16 mouse cellular contexts compared by ENCODE assay signal in the genomic region with DNA sequence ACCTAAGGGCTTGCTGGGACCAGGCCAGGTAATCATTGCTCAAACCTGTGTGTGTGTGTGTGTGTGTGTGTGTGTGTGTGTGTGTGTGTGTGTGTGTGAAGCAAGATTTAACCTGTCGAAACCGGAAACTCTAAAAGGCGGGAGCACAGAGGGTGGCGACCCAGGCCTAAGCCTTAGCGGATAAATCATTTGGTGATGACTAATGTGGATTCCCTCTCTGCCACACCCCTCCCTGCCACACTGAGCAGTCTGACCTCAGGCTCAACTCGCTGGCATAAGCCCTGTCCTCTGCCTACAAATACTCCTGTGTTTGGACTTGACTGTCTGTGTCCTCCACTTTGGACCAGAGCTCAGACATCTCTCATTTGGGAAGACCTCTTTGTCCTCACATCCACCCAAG. TPM values are rescaled to one million over a fixed set of nuclear protein-coding genes. Genes with fewer than 3 reads are reported as not detected.
DNase-seq lines count a peak whose midpoint lies in the region; ATAC-seq and TF ChIP-seq lines count a peak whose summit lies in the region.
"Had no signal": no experiment of that assay in that cellular context is flagged by ENCODE, and none has a peak within 500 bp of the region (broad histone marks: within the 10 kb centered on the region; RNA-seq: fewer than 3 reads in every experiment).

No protein-coding gene starts in this region.

- H3K36me3 ChIP-seq in liver, adult 2 months (ENCODE audit: control insufficient read depth, insufficient read depth, low read length) = peaks cover 9% of the 10 kb centered on the region
- H3K36me3 ChIP-seq in liver, embryonic 11.5 days (ENCODE audit: control insufficient read depth, insufficient read depth, low read length) = peaks cover 6% of the 10 kb centered on the region; the same call in 1 of the 2 replicates
- H3K36me3 ChIP-seq in myocyte (ENCODE audit: control insufficient read depth, insufficient read depth) = peaks cover 7% of the 10 kb centered on the region
- peaks cover 11% of the 10 kb centered on the region for H3K36me3 ChIP-seq in hindbrain, postnatal 0 days (ENCODE audit: insufficient read depth, low read length)

- TF ChIP-seq CTCF in liver, adult 2 months (IDR thresholded peaks at IDR 0.05; ENCODE audit: low read depth, low read length) = no peak
- no peak for TF ChIP-seq CTCF in hindbrain, postnatal 0 days (IDR thresholded peaks at IDR 0.05; ENCODE audit: low read depth)

- peaks cover 3% of the 10 kb centered on the region; the same call in 1 of the 2 replicates for H3K4me1 ChIP-seq in liver, adult 2 months (ENCODE audit: control insufficient read depth, insufficient read depth, low read length)
- peaks cover 10% of the 10 kb centered on the region for H3K4me1 ChIP-seq in liver, embryonic 11.5 days (replicated peaks; ENCODE audit: control insufficient read depth, insufficient read depth, low read length)
- 0 out of 2 replicates have a peak, but pooled peaks cover 4% of the 10 kb centered on the region for H3K4me1 ChIP-seq in hindbrain, postnatal 0 days (ENCODE audit: insufficient read depth, low read length)

- no peak for TF ChIP-seq POLR2A in liver, adult 2 months (IDR thresholded peaks at IDR 0.05; ENCODE audit: extremely low read depth, insufficient read depth, low read length)
- TF ChIP-seq POLR2A in myocyte (IDR thresholded peaks at IDR 0.05; ENCODE audit: insufficient read length, low read depth) = peak; percentile 19

- no peaks in the 10 kb centered on the region; the same call in 1 of the 2 replicates for H3K79me2 ChIP-seq in liver, adult 2 months (ENCODE audit: control insufficient read depth, insufficient read depth, low read length)
- H3K79me2 ChIP-seq in myocyte (ENCODE audit: control insufficient read depth, insufficient read depth) = peaks cover 22% of the 10 kb centered on the region

- ATAC-seq in liver, embryonic 11.5 days (replicated peaks; ENCODE audit: low FRiP score) = no peak
- ATAC-seq in hindbrain, postnatal 0 days = no peak
- ATAC-seq: hindbrain, embryonic 16.5 days had no signal

- H3ac ChIP-seq in myocyte (ENCODE audit: control insufficient read depth, insufficient read length) = no peak overlapping the region

- no peaks in the 10 kb centered on the region for H3K27me3 ChIP-seq in liver, adult 2 months (ENCODE audit: control insufficient read depth, insufficient read depth, low read length)
- no peaks in the 10 kb centered on the region for H3K27me3 ChIP-seq in liver, embryonic 11.5 days (replicated peaks; ENCODE audit: control insufficient read depth, insufficient read depth, low read length)
- no peaks in the 10 kb centered on the region for H3K27me3 ChIP-seq in myocyte (ENCODE audit: control insufficient read depth, insufficient read depth, insufficient read length)
- no peaks in the 10 kb centered on the region for H3K27me3 ChIP-seq in hindbrain, postnatal 0 days (ENCODE audit: insufficient read depth, low read length)
- H3K27me3 ChIP-seq: heart, embryonic 15.5 days; kidney, embryonic 15.5 days; midbrain, embryonic 12.5 days; neural tube, embryonic 12.5 days had no signal

- H3K4me3 ChIP-seq in liver, adult 2 months (ENCODE audit: insufficient read depth, low read depth, low read length) = no peak overlapping the region
- H3K4me3 ChIP-seq in liver, embryonic 11.5 days (ENCODE audit: low read depth, low read length) = no peak overlapping the region
- peak overlapping the region; percentile 83 for H3K4me3 ChIP-seq in myocyte
- no peak overlapping the region for H3K4me3 ChIP-seq in hindbrain, postnatal 0 days (ENCODE audit: low read length)
- H3K4me3 ChIP-seq: heart, embryonic 15.5 days; kidney, embryonic 15.5 days; limb, embryonic 10.5 days; midbrain, embryonic 12.5 days; neural tube, embryonic 12.5 days had no signal

- WGBS in liver, adult 2 months = 31% methylated on average over 6 of the region's 6 CpGs
- WGBS in liver, embryonic 11.5 days = 69% methylated on average over 6 of the region's 6 CpGs
- 68% methylated on average over 6 of the region's 6 CpGs for WGBS in hindbrain, postnatal 0 days

- no peak overlapping the region for H3K9ac ChIP-seq in liver, adult 2 months (ENCODE audit: low read depth, low read length)
- H3K9ac ChIP-seq in liver, embryonic 11.5 days (ENCODE audit: low read depth, low read length) = no peak overlapping the region
- no peak overlapping the region for H3K9ac ChIP-seq in hindbrain, postnatal 0 days (replicated peaks; ENCODE audit: low read length)
- H3K9ac ChIP-seq: heart, embryonic 15.5 days; kidney, embryonic 15.5 days; midbrain, embryonic 12.5 days; neural tube, embryonic 12.5 days had no signal

- H3K9me3 ChIP-seq in liver, embryonic 11.5 days (ENCODE audit: control insufficient read depth, low read length) = no peaks in the 10 kb centered on the region
- no peaks in the 10 kb centered on the region for H3K9me3 ChIP-seq in hindbrain, postnatal 0 days (ENCODE audit: low read length)
- H3K9me3 ChIP-seq: heart, embryonic 15.5 days; kidney, embryonic 15.5 days; limb, embryonic 10.5 days; midbrain, embryonic 12.5 days; neural tube, embryonic 12.5 days had no signal

- H3K27ac ChIP-seq in liver, adult 2 months (replicated peaks; ENCODE audit: insufficient read depth, low read depth, low read length) = no peak overlapping the region
- no peak overlapping the region for H3K27ac ChIP-seq in liver, embryonic 11.5 days (ENCODE audit: low read depth, low read length)
- H3K27ac ChIP-seq in hindbrain, postnatal 0 days = no peak overlapping the region
- H3K27ac ChIP-seq: heart, embryonic 15.5 days; limb, embryonic 10.5 days; midbrain, embryonic 12.5 days; neural tube, embryonic 12.5 days had no signal

- no peak overlapping the region for H3K4me2 ChIP-seq in liver, embryonic 11.5 days
- H3K4me2 ChIP-seq in myocyte (ENCODE audit: low read depth) = peak overlapping the region; percentile 84
- H3K4me2 ChIP-seq in hindbrain, postnatal 0 days (ENCODE audit: low read depth, low read length) = no peak overlapping the region
- H3K4me2 ChIP-seq: heart, embryonic 15.5 days had no signal

- peak; percentile 75 to 84 for DNase-seq in adrenal gland, adult (ENCODE audit: inconsistent age in 2 of 2, low spot score in 1 of 2)
- no peak for DNase-seq in adrenal gland, postnatal 25 days
- DNase-seq in liver, adult 2 months (ENCODE audit: extremely low read depth, low read depth, low spot score) = peak; percentile 19
- DNase-seq in liver, embryonic 11.5 days (ENCODE audit: low spot score) = no peak
- peak; percentile 72 for DNase-seq in Muller cell, postnatal 12 days (ENCODE audit: inconsistent ontology term)
- DNase-seq in hindbrain, postnatal 0 days (ENCODE audit: low spot score) = no peak
- no peak for DNase-seq in spleen, postnatal 36 days (ENCODE audit: low spot score in 2 of 2)
- DNase-seq: gastrocnemius, postnatal 10 days; layer of hippocampus, adult 9-11 months had no signal

TF ChIP-seq in myocyte, 11 proteins besides CTCF, POLR2A, EP300 and RAD21:
- TF ChIP-seq TCF3 (IDR thresholded peaks at IDR 0.05; ENCODE audit: insufficient read length, low read depth) = no peak
- TF ChIP-seq POLR2AphosphoS2 (IDR thresholded peaks at IDR 0.05; ENCODE audit: insufficient read length, low read depth) = peak; percentile 42
- no peak for TF ChIP-seq SRF (IDR thresholded peaks at IDR 0.05; ENCODE audit: control insufficient read depth, insufficient read length, low read depth)
- no peak for TF ChIP-seq MAX (IDR thresholded peaks at IDR 0.05; ENCODE audit: low read depth)

RNA-seq across cellular contexts. Expression of gene Capns1, which starts 2.4 kb away (rescaled TPM):
- total RNA-seq in adrenal gland, postnatal 25 days (2021) = 624 and 670 TPM in 2 replicates
- total RNA-seq in liver, adult 2 months (2014; rRNA removed) = 65.5 and 73.6 TPM in 2 replicates
- 235 and 253 TPM in 2 replicates for polyA plus RNA-seq in liver, adult 2 months (2012; rRNA removed)
- 45.1 and 54.9 TPM in 2 replicates for polyA plus RNA-seq in liver, embryonic 11.5 days (2014; fragmentation: Nextera tagmentation; extraction: Ambion mirVana)
- 622 TPM for polyA plus RNA-seq in myocyte (2012; fragmentation: generic; extraction: Trizol)
- 289 and 322 TPM in 2 replicates for total RNA-seq in hindbrain, postnatal 0 days (2014; rRNA removed)
- polyA plus RNA-seq in hindbrain, postnatal 0 days (2015; fragmentation: Nextera tagmentation; extraction: Ambion mirVana) = 83.8 and 84.6 TPM in 2 replicates

RNA-seq across cellular contexts. Expression of gene Cox7a1, which starts 12.2 kb away (rescaled TPM):
- 288 and 306 TPM in 2 replicates for total RNA-seq in adrenal gland, postnatal 25 days (2021)
- 6.1 and 9.7 TPM in 2 replicates for total RNA-seq in liver, adult 2 months (2014; rRNA removed)
- polyA plus RNA-seq in liver, adult 2 months (2012; rRNA removed) = 2.0 and 2.8 TPM in 2 replicates
- polyA plus RNA-seq in liver, embryonic 11.5 days (2014; fragmentation: Nextera tagmentation; extraction: Ambion mirVana) = 4.7 and 5.1 TPM in 2 replicates
- polyA plus RNA-seq in myocyte (2012; fragmentation: generic; extraction: Trizol) = 112 TPM
- not detected in 2 replicates for total RNA-seq in hindbrain, postnatal 0 days (2014; rRNA removed)
- polyA plus RNA-seq in hindbrain, postnatal 0 days (2015; fragmentation: Nextera tagmentation; extraction: Ambion mirVana) = 8.1 and 9.7 TPM in 2 replicates

RNA-seq across cellular contexts. Expression of gene Zfp146, which starts 26.6 kb away (rescaled TPM):
- 45.3 and 50.2 TPM in 2 replicates for total RNA-seq in adrenal gland, postnatal 25 days (2021)
- total RNA-seq in liver, adult 2 months (2014; rRNA removed) = 16.3 and 20.8 TPM in 2 replicates
- 5.1 and 6.9 TPM in 2 replicates for polyA plus RNA-seq in liver, adult 2 months (2012; rRNA removed)
- polyA plus RNA-seq in liver, embryonic 11.5 days (2014; fragmentation: Nextera tagmentation; extraction: Ambion mirVana) = 7.5 and 8.8 TPM in 2 replicates
- polyA plus RNA-seq in myocyte (2012; fragmentation: generic; extraction: Trizol) = 13.2 TPM
- 40.6 and 46.4 TPM in 2 replicates for total RNA-seq in hindbrain, postnatal 0 days (2014; rRNA removed)
- 10.0 and 10.2 TPM in 2 replicates for polyA plus RNA-seq in hindbrain, postnatal 0 days (2015; fragmentation: Nextera tagmentation; extraction: Ambion mirVana)

RNA-seq across cellular contexts. Expression of gene Polr2i, which starts 35.6 kb away (rescaled TPM):
- total RNA-seq in adrenal gland, postnatal 25 days (2021) = 63.2 and 71.6 TPM in 2 replicates
- total RNA-seq in liver, adult 2 months (2014; rRNA removed) = 57.1 and 68.6 TPM in 2 replicates
- 99.9 and 109 TPM in 2 replicates for polyA plus RNA-seq in liver, adult 2 months (2012; rRNA removed)
- polyA plus RNA-seq in liver, embryonic 11.5 days (2014; fragmentation: Nextera tagmentation; extraction: Ambion mirVana) = 109 and 129 TPM in 2 replicates
- 174 TPM for polyA plus RNA-seq in myocyte (2012; fragmentation: generic; extraction: Trizol)
- total RNA-seq in hindbrain, postnatal 0 days (2014; rRNA removed) = 65.9 and 98.4 TPM in 2 replicates
- 177 and 189 TPM in 2 replicates for polyA plus RNA-seq in hindbrain, postnatal 0 days (2015; fragmentation: Nextera tagmentation; extraction: Ambion mirVana)

RNA-seq across cellular contexts. Expression of gene Tbcb, which starts 35.9 kb away (rescaled TPM):
- total RNA-seq in adrenal gland, postnatal 25 days (2021) = 77.0 and 86.6 TPM in 2 replicates
- 32.3 and 32.5 TPM in 2 replicates for total RNA-seq in liver, adult 2 months (2014; rRNA removed)
- 21.5 and 22.1 TPM in 2 replicates for polyA plus RNA-seq in liver, adult 2 months (2012; rRNA removed)
- 124 and 126 TPM in 2 replicates for polyA plus RNA-seq in liver, embryonic 11.5 days (2014; fragmentation: Nextera tagmentation; extraction: Ambion mirVana)
- 147 TPM for polyA plus RNA-seq in myocyte (2012; fragmentation: generic; extraction: Trizol)
- 123 and 129 TPM in 2 replicates for total RNA-seq in hindbrain, postnatal 0 days (2014; rRNA removed)
- polyA plus RNA-seq in hindbrain, postnatal 0 days (2015; fragmentation: Nextera tagmentation; extraction: Ambion mirVana) = 466 and 473 TPM in 2 replicates

Comparison
In these comparisons a context has a peak if more than half of its experiments do, and no peak if none do; other contexts are left out.
1. DNase-seq: peak in adrenal gland, adult (2 of 2), liver, adult 2 months (single experiment) and Muller cell, postnatal 12 days (single experiment); none in adrenal gland, postnatal 25 days (single experiment), liver, embryonic 11.5 days (single experiment), hindbrain, postnatal 0 days (single experiment) and spleen, postnatal 36 days (0 of 2).
2. RNA of gene Cox7a1, which starts 12.2 kb away (polyA plus RNA-seq): 112 TPM in myocyte (single experiment); 8.1 to 9.7 TPM in hindbrain, postnatal 0 days, 4.7 to 5.1 TPM in liver, embryonic 11.5 days and 2.0 to 2.8 TPM in liver, adult 2 months; every median in the first group is over 10 times any median in the second.